Mouse (Mus musculus) limb, embryonic 12.5 days (tissue): ENCODE data around the gene 9230112D13Rik. TPM values are rescaled to one million over a fixed set of nuclear protein-coding genes. Genes with fewer than 3 reads are reported as not detected.

Experiments
- ATAC-seq: fragments of 200-750 bp; cut with Nextera tagmentation; 2 replicates; pipeline ENCODE4 v1.8.0; 2017; ENCODE audit warnings: low read depth, moderate TSS enrichment; ENCODE audit not compliant: insufficient number of reproducible peaks, insufficient read depth, low FRiP score, low TSS enrichment
- H3K27ac ChIP-seq: fragments of 300-500 bp; sonication (generic); 2 replicates; pipeline ENCODE4 v1.5.1; 2016; ENCODE audit warnings: mild to moderate bottlenecking, moderate library complexity
- H3K27me3 ChIP-seq: fragments of 300-500 bp; sonication (generic); 2 replicates; pipeline ENCODE4 v1.6.1; 2016; ENCODE audit warnings: mild to moderate bottlenecking, moderate library complexity
- H3K36me3 ChIP-seq: fragments of 300-500 bp; sonication (generic); 2 replicates; pipeline ENCODE4 v1.6.1; 2016; ENCODE audit warnings: mild to moderate bottlenecking, moderate library complexity
- H3K4me1 ChIP-seq: fragments of 300-500 bp; sonication (generic); replicated peaks from 2 replicates; pipeline ENCODE4 v1.6.1; 2016
- H3K4me2 ChIP-seq: fragments of 300-500 bp; sonication (generic); 2 replicates; pipeline ENCODE4 v1.6.1; 2016; ENCODE audit warnings: mild to moderate bottlenecking, moderate library complexity
- H3K4me3 ChIP-seq: fragments of 300-500 bp; sonication (generic); replicated peaks from 2 replicates; pipeline ENCODE4 v1.5.1; 2016; ENCODE audit warnings: mild to moderate bottlenecking
- H3K9ac ChIP-seq: fragments of 300-500 bp; sonication (generic); replicated peaks from 2 replicates; pipeline ENCODE4 v1.6.1; 2016; ENCODE audit warnings: mild to moderate bottlenecking, moderate library complexity
- H3K9me3 ChIP-seq: fragments of 300-500 bp; sonication (generic); 2 replicates; pipeline ENCODE4 v1.6.1; 2016; ENCODE audit warnings: mild to moderate bottlenecking, moderate library complexity
- WGBS: fragments of 180-500 bp; shearing (Covaris S2); methylation state at CpG from one replicate; pipeline ENCODE4 v1.1.7; 2016; 5-methylcytosine and 5-hydroxymethylcytosine counted together
- polyA plus RNA-seq: library from polyadenylated mRNA; unstranded; fragments of >200 nt; fragmentation: Nextera tagmentation; extraction: Ambion mirVana; gene quantifications from 2 replicates; pipeline ENCODE4 v1.2.1, GENCODE M21; 2016

9230112D13Rik gene
- polyA plus RNA-seq, 1 experiment from 2014 or later: not detected

- H3K4me1 ChIP-seq: peaks cover 23% of the 10 kb centered on the region
- H3K9me3 ChIP-seq: no peaks in the 10 kb centered on the region
- H3K27ac ChIP-seq: no peak overlapping the region
- 76% methylated on average over 11 of the region's 11 CpGs for WGBS
- no peak overlapping the region for H3K9ac ChIP-seq
- no peak overlapping the region for H3K4me2 ChIP-seq
- no peaks in the 10 kb centered on the region for H3K36me3 ChIP-seq
- ATAC-seq: no peak
- no peak overlapping the region for H3K4me3 ChIP-seq
- H3K27me3 ChIP-seq: no peaks in the 10 kb centered on the region
Observed at GRCm38 (mm10) chr14:34511901-34512300, 10.7 kb downstream of the 9230112D13Rik start.

- H3K9me3 ChIP-seq: no peaks in the 10 kb centered on the region
- H3K27me3 ChIP-seq: no peaks in the 10 kb centered on the region
- ATAC-seq: no peak
- no peak overlapping the region for H3K9ac ChIP-seq
- H3K4me2 ChIP-seq: no peak overlapping the region
- H3K36me3 ChIP-seq: no peaks in the 10 kb centered on the region
- 54% methylated on average over 7 of the region's 7 CpGs for WGBS
- H3K4me1 ChIP-seq: peaks cover 16% of the 10 kb centered on the region
- H3K4me3 ChIP-seq: no peak overlapping the region
- peak overlapping the region; percentile 45; the same call in 1 of the 2 replicates for H3K27ac ChIP-seq
Observed at GRCm38 (mm10) chr14:34508842-34509439, 13.7 kb downstream of the 9230112D13Rik start.

GRCm38 (mm10) chr14:34508187-34508840 is 14.3 kb downstream of the 9230112D13Rik start:
- Histone ChIP-seq H3K4me1 (peaks cover 16% of the 10 kb centered on the region), H3K4me3 (no peak overlapping the region), H3K36me3 (no peaks in the 10 kb centered on the region), H3K9ac (no peak overlapping the region), H3K27ac (peak overlapping the region; percentile 45; the same call in 1 of the 2 replicates), H3K9me3 (no peaks in the 10 kb centered on the region), H3K4me2 (no peak overlapping the region), H3K27me3 (no peaks in the 10 kb centered on the region)
- 21% methylated on average over 4 of the region's 4 CpGs for WGBS
- ATAC-seq: peak; percentile 63

- H3K9ac ChIP-seq: no peak overlapping the region
- no peak overlapping the region for H3K4me2 ChIP-seq
- 49% methylated on average over 7 of the region's 7 CpGs for WGBS
- H3K4me1 ChIP-seq: peaks cover 23% of the 10 kb centered on the region
- ATAC-seq: no peak
- H3K27me3 ChIP-seq: no peaks in the 10 kb centered on the region
- H3K9me3 ChIP-seq: no peaks in the 10 kb centered on the region
- no peaks in the 10 kb centered on the region for H3K36me3 ChIP-seq
- no peak overlapping the region for H3K4me3 ChIP-seq
- H3K27ac ChIP-seq: no peak overlapping the region
Observed at GRCm38 (mm10) chr14:34505309-34505708, 17.3 kb downstream of the 9230112D13Rik start.

GRCm38 (mm10) chr14:34504377-34504776 is 18.2 kb downstream of the 9230112D13Rik start:
- Histone ChIP-seq H3K4me2 (no peak overlapping the region), H3K4me1 (peaks cover 32% of the 10 kb centered on the region), H3K27me3 (no peaks in the 10 kb centered on the region), H3K9ac (no peak overlapping the region), H3K9me3 (no peaks in the 10 kb centered on the region), H3K4me3 (no peak overlapping the region), H3K36me3 (no peaks in the 10 kb centered on the region), H3K27ac (no peak overlapping the region)
- WGBS: 82% methylated on average over 5 of the region's 5 CpGs
- ATAC-seq: no peak

- Histone ChIP-seq H3K4me2 (peak overlapping the region; percentile 65), H3K36me3 (no peaks in the 10 kb centered on the region), H3K4me3 (peak overlapping the region; percentile 88; the same call in 1 of the 2 replicates), H3K9ac (no peak overlapping the region), H3K27ac (no peak overlapping the region), H3K9me3 (no peaks in the 10 kb centered on the region), H3K4me1 (peaks cover 30% of the 10 kb centered on the region), H3K27me3 (no peaks in the 10 kb centered on the region)
- WGBS: 63% methylated on average over 6 of the region's 6 CpGs
- no peak for ATAC-seq
Observed at GRCm38 (mm10) chr14:34503759-34504158, 18.8 kb downstream of the 9230112D13Rik start.

- peaks cover 29% of the 10 kb centered on the region for H3K4me1 ChIP-seq
- WGBS: 6% methylated on average over 15 of the region's 15 CpGs
- peak within 1 kb of the TSS; percentile 65 for H3K4me2 ChIP-seq
- no peaks in the 10 kb centered on the region for H3K36me3 ChIP-seq
- no peaks in the 10 kb centered on the region for H3K9me3 ChIP-seq
- no peaks in the 10 kb centered on the region for H3K27me3 ChIP-seq
- H3K27ac ChIP-seq: peak within 1 kb of the TSS; percentile 99
- H3K4me3 ChIP-seq: peak within 1 kb of the TSS; percentile 88
- peak within 1 kb of the TSS; percentile 99 for H3K9ac ChIP-seq
- no peak for ATAC-seq
Observed at GRCm38 (mm10) chr14:34503325-34503647, 19.3 kb downstream of the 9230112D13Rik start, which contains the start of gene Bmpr1a. Bmpr1a (minus strand) TSS chr14:34503341.

- H3K27ac ChIP-seq: peak overlapping the region; percentile 99
- ATAC-seq: peak; percentile 86
- WGBS: under 1% methylated on average over 76 of the region's 115 CpGs
- peak overlapping the region; percentile 88 for H3K4me3 ChIP-seq
- H3K9ac ChIP-seq: peak overlapping the region; percentile 99
- H3K36me3 ChIP-seq: no peaks in the 10 kb centered on the region
- peak overlapping the region; percentile 65 for H3K4me2 ChIP-seq
- no peaks in the 10 kb centered on the region for H3K9me3 ChIP-seq
- H3K27me3 ChIP-seq: no peaks in the 10 kb centered on the region
- H3K4me1 ChIP-seq: peaks cover 28% of the 10 kb centered on the region
Observed at GRCm38 (mm10) chr14:34502475-34503324, 19.9 kb downstream of the 9230112D13Rik start.

- peak overlapping the region; percentile 99 for H3K27ac ChIP-seq
- WGBS: under 1% methylated on average over 77 of the region's 77 CpGs
- peaks cover 33% of the 10 kb centered on the region for H3K4me1 ChIP-seq
- peak; percentile 7; the same call in 1 of the 2 replicates for ATAC-seq
- H3K4me2 ChIP-seq: peak overlapping the region; percentile 65
- peak overlapping the region; percentile 99 for H3K9ac ChIP-seq
- no peaks in the 10 kb centered on the region for H3K9me3 ChIP-seq
- H3K4me3 ChIP-seq: peak overlapping the region; percentile 88
- no peaks in the 10 kb centered on the region for H3K36me3 ChIP-seq
- H3K27me3 ChIP-seq: no peaks in the 10 kb centered on the region
Observed at GRCm38 (mm10) chr14:34501804-34502474, 20.7 kb downstream of the 9230112D13Rik start.

- H3K9me3 ChIP-seq: no peaks in the 10 kb centered on the region
- peak overlapping the region; percentile 99 for H3K9ac ChIP-seq
- H3K27ac ChIP-seq: peak overlapping the region; percentile 99
- no peaks in the 10 kb centered on the region for H3K36me3 ChIP-seq
- peak overlapping the region; percentile 88 for H3K4me3 ChIP-seq
- H3K4me1 ChIP-seq: peaks cover 33% of the 10 kb centered on the region
- H3K4me2 ChIP-seq: peak overlapping the region; percentile 65
- H3K27me3 ChIP-seq: no peaks in the 10 kb centered on the region
- no peak for ATAC-seq
- WGBS: 1% methylated on average over 16 of the region's 16 CpGs
Observed at GRCm38 (mm10) chr14:34501447-34501803, 21.2 kb downstream of the 9230112D13Rik start.

- H3K27me3 ChIP-seq: no peaks in the 10 kb centered on the region
- H3K27ac ChIP-seq: no peak overlapping the region
- 17% methylated on average over 4 of the region's 4 CpGs for WGBS
- H3K4me1 ChIP-seq: peaks cover 43% of the 10 kb centered on the region
- no peak for ATAC-seq
- peak overlapping the region; percentile 88 for H3K4me3 ChIP-seq
- no peaks in the 10 kb centered on the region for H3K9me3 ChIP-seq
- H3K4me2 ChIP-seq: peak overlapping the region; percentile 65
- peak overlapping the region; percentile 42; the same call in 1 of the 2 replicates for H3K9ac ChIP-seq
- no peaks in the 10 kb centered on the region for H3K36me3 ChIP-seq
Observed at GRCm38 (mm10) chr14:34500309-34500708, 22.3 kb downstream of the 9230112D13Rik start.
